Comparison of ENCODE assay signal across 26 mouse cellular contexts in genomic region chr19:58312492-58312891, GRCm38 (mm10).
"Had no signal": no experiment of that assay in that cellular context is flagged by ENCODE, and none has a peak within 500 bp of the region (broad histone marks: within the 10 kb centered on the region; RNA-seq: fewer than 3 reads in every experiment).

No protein-coding gene starts in this region.

- H3K4me2 ChIP-seq: heart, embryonic 11.5 days; hindbrain, embryonic 12.5 days; hindbrain, embryonic 14.5 days; intestine, embryonic 15.5 days; kidney, embryonic 15.5 days; limb, embryonic 12.5 days; liver, embryonic 11.5 days had no signal

- H3K4me1 ChIP-seq: intestine, embryonic 15.5 days had no signal

- DNase-seq: gastrocnemius, adult 2 months; gastrocnemius, postnatal 10 days; gastrocnemius, postnatal 25 days; heart, adult 2 months; heart, postnatal 10 days; heart, postnatal 4 days; kidney, adult 11 months; kidney, adult 2 months; kidney, adult 9 months; kidney, postnatal 14 days; kidney, postnatal 36 days; layer of hippocampus, adult 9-11 months; liver had no signal

- H3K9me3 ChIP-seq: intestine, embryonic 15.5 days had no signal

- H3K27me3 ChIP-seq: hindbrain, embryonic 12.5 days; intestine, embryonic 15.5 days; kidney, embryonic 15.5 days; limb, embryonic 12.5 days had no signal

- H3K9ac ChIP-seq: hindbrain, embryonic 12.5 days; hindbrain, embryonic 14.5 days; intestine, embryonic 15.5 days; kidney, embryonic 15.5 days; limb, embryonic 12.5 days had no signal

- ATAC-seq: hindbrain, embryonic 16.5 days; inflammation-experienced regulatory T-cells, adult 6 months; intestine, embryonic 15.5 days had no signal

- H3K27ac ChIP-seq: gastrocnemius, adult 2 months; heart, adult 2 months; hindbrain, embryonic 10.5 days; hindbrain, embryonic 12.5 days; intestine, embryonic 15.5 days; kidney, embryonic 15.5 days; kidney, postnatal 0 days; left cerebral cortex, adult 2 months; limb, embryonic 10.5 days; limb, embryonic 12.5 days had no signal

- H3K36me3 ChIP-seq: intestine, embryonic 15.5 days; limb, embryonic 10.5 days; limb, embryonic 12.5 days had no signal

- H3K4me3 ChIP-seq: gastrocnemius, adult 2 months; heart, adult 2 months; hindbrain, embryonic 10.5 days; hindbrain, embryonic 12.5 days; intestine, embryonic 15.5 days; kidney, embryonic 15.5 days; left cerebral cortex, adult 2 months; limb, embryonic 10.5 days; limb, embryonic 12.5 days had no signal
